Mouse (Mus musculus): ENCODE data around the gene Fggy. TPM values are rescaled to one million over a fixed set of nuclear protein-coding genes. Genes with fewer than 3 reads are reported as not detected.

Gene Fggy
- total RNA-seq, 2 experiments from 2014 or later: 15.7 to 18.3 TPM

DNA sequence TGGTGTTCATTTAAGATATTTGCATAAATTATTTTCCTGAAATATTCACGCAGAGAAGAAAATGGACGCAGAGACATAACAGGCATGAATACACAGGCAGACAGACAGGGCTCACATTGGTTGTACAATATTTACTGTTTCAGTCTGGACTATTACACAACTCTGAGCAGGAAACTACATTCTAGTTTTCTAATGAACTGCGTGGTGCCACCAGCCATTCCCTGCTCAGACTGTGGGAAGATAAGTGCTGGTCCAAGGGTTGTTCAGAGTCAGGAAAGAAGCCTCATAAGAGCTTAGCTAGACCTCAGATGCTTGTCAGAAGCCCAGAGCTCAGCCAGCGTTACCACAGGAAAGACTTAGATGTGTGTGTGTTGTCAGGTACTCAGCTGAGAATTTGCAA, 270.9 kb downstream of the Fggy start:
- H3K27ac ChIP-seq: no peak overlapping the region
- TF ChIP-seq CTCF (IDR thresholded peaks at IDR 0.05): no peak
- no peak for DNase-seq (ENCODE audit: extremely low spot score in 1 of 2, low spot score in 2 of 2)
- intact Hi-C loops (cut with DNase I): no loop called here
- H3K4me3 ChIP-seq: no peak overlapping the region

GRCm38 (mm10) chr4:95830320-95830719, 273.0 kb downstream of the Fggy start:
- no peak overlapping the region for H3K27ac ChIP-seq
- intact Hi-C loops (cut with DNase I): no loop called here
- no peak overlapping the region for H3K4me3 ChIP-seq
- no peak for TF ChIP-seq CTCF (IDR thresholded peaks at IDR 0.05)
- no peak for DNase-seq (ENCODE audit: extremely low spot score in 1 of 2, low spot score in 2 of 2)

GRCm38 (mm10) chr4:95839860-95840259, 282.6 kb downstream of the Fggy start:
- DNase-seq (ENCODE audit: extremely low spot score in 1 of 2, low spot score in 2 of 2): no peak
- no peak overlapping the region for H3K4me3 ChIP-seq
- H3K27ac ChIP-seq: no peak overlapping the region
- intact Hi-C loops (cut with DNase I): no loop called here
- TF ChIP-seq CTCF (IDR thresholded peaks at IDR 0.05): no peak

DNA sequence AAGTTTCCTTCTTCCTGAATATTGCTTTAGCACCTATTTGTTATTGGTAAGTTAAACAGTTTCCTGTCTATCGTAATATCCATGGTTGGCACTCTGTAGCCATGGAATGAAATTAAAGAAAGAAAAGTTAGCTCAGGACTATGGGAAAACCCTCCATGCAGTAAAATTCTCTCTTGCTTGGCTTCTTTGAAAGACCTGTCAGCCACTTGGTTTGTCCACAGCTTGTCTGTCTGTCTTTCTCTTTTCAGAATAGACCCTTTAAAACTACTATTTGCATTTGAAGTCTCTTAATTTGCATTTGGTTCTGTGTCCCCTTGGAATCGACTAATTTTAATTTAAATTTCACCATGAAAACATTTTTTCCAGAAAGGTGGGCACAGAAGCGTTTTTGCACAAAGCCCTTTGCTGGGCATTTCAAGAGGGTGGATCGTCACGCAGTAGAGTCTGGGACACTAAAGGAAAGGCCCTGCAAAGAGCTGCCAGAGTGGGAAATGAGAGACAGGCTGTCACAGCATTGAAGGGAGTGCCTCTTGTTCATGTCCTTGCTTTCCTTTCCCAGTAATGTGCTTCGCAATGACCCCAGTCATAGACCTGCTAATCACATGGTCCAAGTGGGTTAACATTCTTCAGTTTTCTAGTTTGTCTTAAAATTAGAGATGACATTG, 283.2 kb downstream of the Fggy start:
- TF ChIP-seq CTCF (IDR thresholded peaks at IDR 0.05): no peak
- no peak overlapping the region for H3K27ac ChIP-seq
- intact Hi-C loops (cut with DNase I): no loop called here
- no peak for DNase-seq (ENCODE audit: extremely low spot score in 1 of 2, low spot score in 2 of 2)
- H3K4me3 ChIP-seq: no peak overlapping the region

GRCm38 (mm10) chr4:95845981-95846617, 288.8 kb downstream of the Fggy start:
- Histone ChIP-seq H3K27ac (no peak overlapping the region), H3K4me3 (no peak overlapping the region)
- intact Hi-C loops (cut with DNase I): no loop called here
- no peak for DNase-seq (ENCODE audit: extremely low spot score in 1 of 2, low spot score in 2 of 2)
- TF ChIP-seq CTCF (IDR thresholded peaks at IDR 0.05): no peak

DNA sequence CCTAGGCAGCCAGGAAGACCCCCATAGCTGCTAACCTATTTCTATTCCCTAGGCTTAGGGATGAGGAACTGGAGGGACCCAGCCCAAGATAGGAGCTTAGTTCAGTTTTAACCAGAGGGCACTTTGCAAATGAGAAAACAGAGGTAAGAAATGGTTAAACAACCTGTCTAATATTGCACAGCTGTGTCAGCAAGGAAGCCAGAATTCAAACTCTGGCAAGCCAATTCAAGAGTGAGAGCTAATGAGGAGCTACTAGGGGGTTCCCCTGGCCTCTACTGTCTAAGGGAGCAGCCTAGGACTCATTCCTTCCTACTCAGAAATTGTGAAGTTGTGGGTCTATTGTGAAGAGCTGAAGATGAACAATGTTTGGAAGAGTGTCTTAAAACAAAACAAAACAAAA, 289.9 kb downstream of the Fggy start:
- intact Hi-C loops (cut with DNase I): no loop called here
- no peak for DNase-seq (ENCODE audit: extremely low spot score in 1 of 2, low spot score in 2 of 2)
- no peak overlapping the region for H3K4me3 ChIP-seq
- no peak overlapping the region for H3K27ac ChIP-seq
- TF ChIP-seq CTCF (IDR thresholded peaks at IDR 0.05): no peak

- Histone ChIP-seq H3K27ac (no peak overlapping the region), H3K4me3 (no peak overlapping the region)
- DNase-seq (ENCODE audit: extremely low spot score in 1 of 2, low spot score in 2 of 2): no peak
- intact Hi-C loops (cut with DNase I): no loop called here
- no peak for TF ChIP-seq CTCF (IDR thresholded peaks at IDR 0.05)
Measured at GRCm38 (mm10) chr4:95847664-95848063, 290.4 kb downstream of the Fggy start.

DNA sequence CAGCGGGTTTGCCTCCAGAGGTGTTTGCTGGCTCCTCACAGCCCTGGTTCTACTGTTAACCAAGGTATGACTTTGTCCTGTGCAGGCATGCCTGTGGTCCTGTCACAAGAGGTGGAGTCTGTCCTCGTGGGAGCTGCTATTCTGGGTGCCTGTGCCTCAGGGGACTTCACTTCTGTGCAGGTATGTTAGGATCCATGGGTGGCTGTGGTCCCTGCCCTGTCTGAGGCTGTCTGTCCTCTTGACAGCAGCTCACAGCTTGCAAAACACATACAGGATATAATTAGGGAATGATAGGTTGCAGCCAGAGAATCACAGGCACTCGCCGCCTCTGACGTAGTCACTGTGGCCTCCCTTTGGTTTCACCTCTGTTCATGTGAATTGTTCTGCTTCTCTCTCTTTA, 292.2 kb downstream of the Fggy start:
- Histone ChIP-seq H3K27ac (no peak overlapping the region), H3K4me3 (no peak overlapping the region)
- no peak for DNase-seq (ENCODE audit: extremely low spot score in 1 of 2, low spot score in 2 of 2)
- no peak for TF ChIP-seq CTCF (IDR thresholded peaks at IDR 0.05)
- intact Hi-C loops (cut with DNase I): no loop called here

DNA sequence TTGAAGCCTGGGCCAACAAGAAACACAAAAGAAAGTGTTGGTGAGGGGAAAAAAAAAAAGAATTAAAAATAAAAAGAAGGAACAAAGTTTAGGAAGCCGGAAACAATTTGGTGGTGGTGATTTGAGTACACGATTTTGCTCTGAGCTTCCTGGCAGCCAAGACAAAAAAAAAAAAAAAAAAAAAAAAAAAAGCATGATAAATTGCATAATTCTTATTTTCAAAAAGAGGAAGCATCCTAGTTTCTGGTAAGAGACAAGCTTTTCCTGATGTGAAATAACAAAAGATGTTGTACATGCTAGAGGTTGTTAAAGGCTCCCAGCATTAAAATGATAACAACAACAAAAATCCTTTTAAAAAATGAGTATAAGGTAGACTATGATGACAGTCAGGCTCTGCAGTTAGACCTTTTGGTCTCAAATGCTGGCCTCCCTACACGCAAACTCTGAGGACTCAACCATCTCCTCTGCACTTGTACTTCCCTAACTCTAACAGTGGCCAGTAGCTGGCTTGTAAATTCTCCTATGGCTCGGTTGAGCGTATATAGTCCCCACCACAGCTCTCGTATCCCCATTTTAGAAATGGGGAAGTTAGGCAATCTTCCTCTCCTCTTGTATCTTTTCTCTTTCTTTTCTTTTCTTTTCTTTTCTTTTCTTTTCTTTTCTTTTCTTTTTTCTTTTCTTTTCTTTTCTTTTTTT, 292.9 kb downstream of the Fggy start:
- no peak overlapping the region for H3K4me3 ChIP-seq
- no peak for TF ChIP-seq CTCF (IDR thresholded peaks at IDR 0.05)
- no peak overlapping the region for H3K27ac ChIP-seq
- intact Hi-C loops (cut with DNase I): no loop called here
- no peak for DNase-seq (ENCODE audit: extremely low spot score in 1 of 2, low spot score in 2 of 2)

DNA sequence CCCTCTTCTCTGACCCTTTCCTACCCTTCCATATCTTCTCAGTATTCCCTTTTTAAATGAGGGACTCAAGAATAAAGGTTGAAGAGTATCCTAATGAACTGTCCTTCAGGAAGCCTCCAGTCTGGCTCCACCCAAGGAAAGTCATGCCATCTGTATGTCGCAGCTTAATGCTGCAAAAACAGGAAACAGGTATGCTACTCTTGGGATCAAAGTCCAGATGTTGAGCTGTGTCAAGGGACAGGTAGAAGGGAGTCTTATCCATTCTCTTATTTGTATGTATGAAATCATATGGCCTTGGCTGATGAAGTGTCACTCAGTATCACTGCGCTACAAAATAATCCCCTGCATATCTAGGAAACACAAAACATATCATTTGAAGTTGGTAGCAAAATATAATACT, 294.9 kb downstream of the Fggy start:
- Histone ChIP-seq H3K4me3 (no peak overlapping the region), H3K27ac (no peak overlapping the region)
- no peak for DNase-seq (ENCODE audit: extremely low spot score in 1 of 2, low spot score in 2 of 2)
- no peak for TF ChIP-seq CTCF (IDR thresholded peaks at IDR 0.05)
- intact Hi-C loops (cut with DNase I): no loop called here

DNA sequence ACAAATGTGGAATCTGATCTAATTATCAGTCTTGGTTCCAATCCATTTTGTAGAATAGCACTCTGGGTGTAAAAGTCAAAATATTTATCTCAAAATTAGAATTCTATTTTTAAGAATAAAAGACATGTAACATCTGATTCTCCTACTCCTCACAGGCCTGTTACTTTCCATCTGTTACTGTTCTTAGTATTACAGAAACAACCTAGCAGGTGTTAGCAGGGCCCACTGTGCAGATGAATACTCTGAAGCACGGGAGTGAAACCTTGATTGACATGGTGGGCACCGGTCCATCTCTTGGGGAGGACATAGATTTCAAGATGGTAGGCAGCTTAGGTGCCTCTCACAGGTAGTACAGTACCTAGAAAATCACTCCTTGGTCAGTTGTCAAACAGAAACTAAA, 298.7 kb downstream of the Fggy start:
- intact Hi-C loops (cut with DNase I): no loop called here
- Histone ChIP-seq H3K4me3 (no peak overlapping the region), H3K27ac (no peak overlapping the region)
- TF ChIP-seq CTCF (IDR thresholded peaks at IDR 0.05): no peak
- no peak for DNase-seq (ENCODE audit: extremely low spot score in 1 of 2, low spot score in 2 of 2)

- no peak overlapping the region for H3K27ac ChIP-seq
- intact Hi-C loops (cut with DNase I): no loop called here
- no peak overlapping the region for H3K4me3 ChIP-seq
- no peak for TF ChIP-seq CTCF (IDR thresholded peaks at IDR 0.05)
- DNase-seq (ENCODE audit: extremely low spot score in 1 of 2, low spot score in 2 of 2): no peak
Measured at GRCm38 (mm10) chr4:95860601-95861000, 303.3 kb downstream of the Fggy start.
